Mouse (Mus musculus): ENCODE results near the gene Nmnat1.
"Not testable (repeated sequence)": the region's sequence is repeated elsewhere in the genome, so short reads cannot be mapped to it uniquely, and the experiment has no call there.

Nmnat1 gene

DNA sequence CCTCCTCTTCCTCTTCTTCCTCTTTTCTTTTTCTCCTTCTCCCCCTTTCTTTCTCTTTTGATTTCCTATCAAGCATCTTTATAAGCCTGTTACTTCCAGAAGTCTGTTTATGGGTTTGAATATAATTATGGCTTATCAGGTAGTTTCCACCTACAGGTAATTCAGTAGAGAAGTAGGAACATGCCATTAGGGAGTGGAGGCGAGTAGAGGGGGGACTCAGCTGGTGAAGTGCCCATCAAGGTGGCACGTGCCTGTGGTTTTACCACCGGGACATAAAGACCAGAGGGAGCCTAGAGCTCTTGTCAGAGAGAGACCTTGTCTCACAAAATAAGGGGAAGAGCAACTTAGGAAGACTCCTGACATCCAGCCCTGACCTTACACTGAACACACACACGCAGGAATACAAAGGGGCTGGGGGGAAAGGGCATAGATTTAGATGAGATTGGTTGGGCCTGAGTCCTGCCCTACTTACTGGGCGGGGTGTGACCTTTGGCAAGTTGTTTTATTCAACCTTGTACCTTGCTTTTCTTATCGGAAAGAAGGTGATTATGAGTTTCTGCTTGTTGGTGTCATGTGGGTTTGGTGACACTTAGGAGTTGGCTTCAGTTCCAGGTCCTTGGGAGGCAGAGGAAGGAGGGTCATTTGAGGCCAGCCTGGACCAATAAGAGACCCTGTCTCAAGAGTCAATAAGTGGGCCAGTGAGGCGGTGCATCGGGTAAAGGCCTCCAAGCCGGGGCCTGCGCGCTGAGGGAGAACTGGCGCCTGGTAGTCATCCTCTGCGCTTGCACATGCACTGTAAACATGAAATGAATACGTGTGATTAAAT, 4.6 kb upstream of the Nmnat1 start:
- DNase-seq (ENCODE audit: low spot score) = no peak

DNA sequence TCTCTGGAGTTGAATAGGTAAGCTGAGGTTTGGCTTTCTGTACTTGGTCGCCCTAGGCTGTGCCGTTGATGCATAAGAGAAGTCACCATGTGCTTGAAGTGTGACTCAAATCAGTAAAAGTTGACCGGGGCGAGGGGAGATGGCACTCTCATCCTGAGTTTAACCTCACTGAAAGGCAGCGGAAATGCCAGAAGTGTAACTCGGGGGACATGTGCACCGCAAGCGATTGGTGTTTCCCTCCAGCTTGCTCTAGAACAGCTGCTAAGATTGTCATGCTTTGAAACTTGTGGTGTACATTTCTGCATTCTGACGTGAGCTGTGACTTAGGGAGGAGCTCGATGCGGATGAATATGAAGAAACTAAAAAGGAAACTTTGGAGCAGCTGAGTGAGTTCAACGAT, 2.7 kb upstream of the Nmnat1 start:
- DNase-seq (ENCODE audit: low spot score) = no peak

DNA sequence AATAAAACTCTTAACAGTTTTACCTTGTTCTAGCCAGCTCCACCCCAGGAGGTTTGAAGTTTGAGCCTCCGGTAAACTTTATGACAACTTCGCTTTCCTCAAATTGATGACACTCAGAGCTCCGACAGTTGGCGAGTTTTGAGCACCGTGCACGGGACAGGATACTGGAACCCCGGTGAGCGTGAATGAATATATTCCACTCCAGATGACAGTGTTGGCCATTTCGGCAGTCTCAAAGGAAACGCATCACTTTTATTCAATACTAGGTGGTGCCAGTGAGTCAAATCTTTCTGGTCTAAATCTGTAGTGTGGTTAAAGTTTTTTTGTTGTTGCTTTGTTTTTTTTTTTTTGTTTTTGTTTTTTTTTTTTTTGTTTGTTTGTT, 814 bp upstream of the Nmnat1 start:
- no peak for DNase-seq (ENCODE audit: low spot score)

DNA sequence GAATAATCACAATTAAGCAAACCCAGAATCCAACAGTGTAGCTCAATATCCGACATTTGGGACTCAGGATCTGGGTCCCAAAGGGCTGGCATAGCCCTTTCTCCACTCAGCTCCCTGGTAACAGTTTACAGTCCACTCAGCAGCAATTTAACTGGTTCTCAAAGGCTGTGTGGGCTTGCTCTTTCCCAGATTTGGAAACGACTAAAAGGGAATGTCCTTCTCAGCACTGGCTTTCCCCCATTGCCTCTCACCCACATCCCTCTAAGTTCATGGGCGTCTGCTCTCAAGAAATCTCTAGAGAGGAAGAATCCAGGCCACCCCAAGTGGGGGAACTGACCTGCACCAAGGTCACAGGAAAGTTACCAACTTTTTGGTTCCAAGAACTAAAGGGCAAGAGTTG, 436 bp downstream of the Nmnat1 start:
- no peak for DNase-seq (ENCODE audit: low spot score)

DNA sequence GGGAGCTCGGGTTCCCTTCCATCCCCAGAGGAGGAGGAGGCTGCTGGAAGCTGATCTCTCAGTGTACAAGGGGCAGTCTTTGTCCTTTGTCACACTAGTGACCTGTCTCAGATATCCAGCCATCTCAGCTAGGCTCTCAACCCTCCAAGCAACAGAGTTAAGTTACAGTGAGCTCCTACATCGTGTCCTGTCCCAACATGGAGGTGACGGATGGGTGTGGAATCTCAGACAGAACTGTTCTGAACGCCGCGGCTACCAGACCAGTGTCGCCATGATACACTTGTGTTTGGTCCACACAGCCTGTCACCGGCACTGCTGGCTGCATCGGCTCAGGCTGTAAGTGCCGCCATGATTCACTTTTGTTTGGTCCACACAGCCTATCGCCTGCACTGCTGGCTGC, 7.9 kb downstream of the Nmnat1 start, which contains the start of gene Tmem274:
Gene Tmem274, plus strand, starts transcription at position 301 of the 400 bp plus-strand sequence.
- no peak for DNase-seq (ENCODE audit: low spot score)

DNA sequence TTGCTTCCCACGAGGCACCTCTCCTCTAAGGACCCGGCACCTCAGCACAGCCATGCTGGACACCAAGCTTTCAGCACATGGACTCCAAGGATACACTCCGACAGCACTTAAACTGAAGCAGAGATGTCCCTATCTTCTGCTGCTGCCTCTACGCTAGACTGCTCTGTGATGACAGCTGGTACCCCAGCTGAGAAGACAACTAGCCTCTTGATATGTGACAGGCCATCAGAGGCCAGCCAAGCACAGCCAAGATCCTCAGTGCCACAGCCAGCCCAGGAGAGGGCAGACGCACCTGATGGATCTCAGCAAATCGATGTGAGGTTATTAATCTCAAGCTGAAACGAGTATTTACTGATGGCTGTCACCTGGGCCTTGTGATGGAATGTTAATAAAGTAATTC, 9.9 kb downstream of the Nmnat1 start:
- no peak for DNase-seq (ENCODE audit: low spot score)

DNA sequence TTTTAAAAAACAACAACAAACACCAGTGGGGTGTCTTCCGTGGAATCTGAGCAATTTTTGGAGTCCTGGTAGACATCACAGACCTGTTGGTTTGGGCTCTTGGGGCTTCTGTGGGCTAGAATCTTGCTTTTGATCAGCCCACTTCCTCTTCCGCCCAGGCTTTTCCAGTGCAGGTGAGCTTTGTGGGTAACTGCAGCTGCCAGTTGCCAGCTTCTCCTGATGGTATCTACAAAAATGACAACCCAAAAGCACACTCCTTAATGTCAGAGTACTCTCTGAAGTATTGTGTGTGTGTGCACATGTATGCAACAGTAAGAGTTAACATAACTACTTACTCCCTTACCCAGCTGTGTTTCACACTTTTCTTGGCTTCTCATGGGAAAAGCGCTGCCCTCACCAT, 15.4 kb downstream of the Nmnat1 start:
- DNase-seq (ENCODE audit: low spot score) = no peak

DNA sequence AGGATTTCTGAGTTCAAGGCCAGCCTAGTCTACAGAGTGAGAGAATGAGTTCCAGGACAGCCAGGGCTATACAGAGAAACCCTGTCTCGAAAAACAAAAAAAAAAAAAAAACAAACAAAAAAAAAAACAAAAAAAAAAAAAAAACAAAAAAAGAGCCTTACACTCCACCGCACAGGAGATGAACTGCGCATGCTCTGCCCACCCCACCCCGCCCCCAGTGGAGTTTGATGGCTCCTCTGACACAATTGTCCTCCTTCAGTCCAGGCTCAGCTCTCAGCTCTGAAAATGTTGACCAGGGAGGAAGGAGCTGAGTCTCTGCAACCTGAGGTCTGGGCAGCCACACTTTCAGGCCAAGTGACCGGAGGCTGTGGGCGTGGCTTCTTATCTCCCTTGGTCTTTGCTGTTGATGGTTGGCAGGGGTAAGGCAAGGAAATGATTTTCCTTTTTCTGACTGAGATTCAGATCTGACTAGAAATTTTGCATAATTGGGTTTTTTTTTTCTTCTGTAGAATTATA, 21.5 kb downstream of the Nmnat1 start:
- no peak for DNase-seq (ENCODE audit: low spot score)

DNA sequence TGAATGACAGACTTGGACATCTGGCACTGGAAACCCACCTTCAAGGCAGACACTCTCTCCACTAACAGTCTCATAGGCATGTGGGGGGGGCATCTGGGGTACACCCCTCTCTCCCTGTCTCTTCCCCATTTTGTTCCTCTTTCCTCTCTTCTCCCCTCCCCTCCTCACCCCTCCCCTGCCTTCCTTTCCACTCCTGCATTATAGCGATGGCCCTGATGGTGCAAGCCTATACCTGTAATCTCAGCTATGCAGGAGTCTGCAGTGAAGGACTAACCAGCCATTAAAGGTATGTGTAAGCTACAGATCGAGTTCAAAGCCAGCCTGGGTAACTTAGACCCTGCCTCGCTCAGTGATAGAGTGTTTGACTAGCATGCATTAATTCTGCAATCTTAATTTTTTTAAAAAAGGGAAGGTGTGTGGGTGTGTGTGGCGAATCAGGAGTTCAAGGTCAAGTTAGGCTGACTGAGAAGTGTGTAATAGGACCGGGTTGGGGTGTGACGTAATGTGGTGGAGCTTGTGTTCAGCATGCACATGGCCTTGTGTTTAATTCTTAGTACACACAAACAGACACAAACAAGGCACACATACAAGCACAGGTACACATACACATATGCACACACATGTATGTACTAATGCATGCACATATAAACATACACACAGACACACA, 22.6 kb downstream of the Nmnat1 start:
- no peak for DNase-seq (ENCODE audit: low spot score)

DNA sequence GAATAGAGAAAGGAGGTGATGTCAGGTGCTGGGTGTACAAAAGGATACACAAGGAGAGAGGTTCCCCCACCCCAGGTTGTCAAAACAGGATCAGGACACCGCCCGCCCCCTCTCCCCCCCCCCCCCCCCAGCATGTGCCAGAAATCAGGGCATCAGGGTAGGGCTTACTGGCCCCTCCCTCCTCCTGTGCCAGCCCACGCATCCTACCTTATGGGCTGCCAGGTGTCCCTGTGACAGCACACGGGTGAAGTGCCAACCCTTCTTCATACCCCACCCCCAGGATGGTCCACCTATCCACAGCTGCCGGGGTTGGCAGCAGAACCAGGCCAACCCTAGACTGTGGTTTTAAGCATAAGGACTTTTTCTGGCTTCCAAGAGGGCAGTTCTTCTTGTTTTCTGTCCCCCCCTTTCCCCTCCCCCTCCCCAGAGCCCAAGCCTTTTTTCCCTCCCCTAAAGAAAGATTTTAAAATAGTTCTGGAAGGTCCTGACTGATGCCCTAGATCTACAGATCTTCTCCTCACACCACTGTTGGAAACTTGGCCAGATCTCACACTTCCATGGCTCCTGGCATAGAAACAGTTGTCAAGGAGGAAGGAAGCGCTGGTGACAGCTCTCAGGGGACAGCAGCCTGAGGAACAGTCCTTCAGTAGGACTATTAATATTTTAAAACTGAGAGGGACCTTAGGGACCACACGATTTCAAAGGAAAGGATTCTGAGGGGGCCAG, 23.3 kb downstream of the Nmnat1 start:
- no peak for DNase-seq (ENCODE audit: low spot score)

DNA sequence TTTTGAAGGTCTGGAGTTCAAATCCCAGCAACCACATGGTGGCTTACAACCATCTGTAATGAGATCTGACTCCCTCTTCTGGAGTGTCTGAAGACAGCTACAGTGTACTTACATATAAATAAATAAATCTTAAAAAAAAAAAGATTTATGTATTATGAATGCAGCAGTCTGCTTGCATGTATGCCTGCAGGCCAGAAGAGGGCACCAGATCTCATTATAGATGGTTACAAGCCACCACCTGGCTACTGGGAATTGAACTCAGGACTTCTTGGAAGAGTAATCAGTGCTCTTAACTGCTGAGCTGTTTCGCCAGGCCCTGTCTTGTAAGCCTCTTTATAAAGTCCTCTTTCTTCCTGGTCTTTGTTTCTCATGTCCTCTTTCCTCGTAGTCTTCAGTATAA, 24.5 kb downstream of the Nmnat1 start:
- DNase-seq (ENCODE audit: low spot score) = not testable (repeated sequence)

DNA sequence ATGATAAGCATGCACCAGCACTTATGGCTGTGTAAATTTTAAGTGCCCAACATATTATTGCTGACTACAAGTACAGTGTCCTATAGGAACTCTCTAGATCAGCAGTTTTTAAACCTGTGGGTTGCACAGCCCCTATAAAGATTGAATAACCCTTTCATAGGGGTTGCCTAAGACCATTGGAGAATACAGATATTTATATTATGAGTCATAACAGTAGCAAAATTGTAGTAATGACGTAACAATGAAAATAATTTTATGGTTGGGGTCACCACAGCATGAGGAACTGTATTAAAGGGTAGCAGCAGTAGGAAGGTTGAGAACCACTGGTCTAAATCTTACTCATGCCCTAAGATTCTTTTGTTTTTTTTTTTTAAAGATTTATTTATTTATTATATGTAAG, 25.6 kb downstream of the Nmnat1 start:
- no peak for DNase-seq (ENCODE audit: low spot score)

DNA sequence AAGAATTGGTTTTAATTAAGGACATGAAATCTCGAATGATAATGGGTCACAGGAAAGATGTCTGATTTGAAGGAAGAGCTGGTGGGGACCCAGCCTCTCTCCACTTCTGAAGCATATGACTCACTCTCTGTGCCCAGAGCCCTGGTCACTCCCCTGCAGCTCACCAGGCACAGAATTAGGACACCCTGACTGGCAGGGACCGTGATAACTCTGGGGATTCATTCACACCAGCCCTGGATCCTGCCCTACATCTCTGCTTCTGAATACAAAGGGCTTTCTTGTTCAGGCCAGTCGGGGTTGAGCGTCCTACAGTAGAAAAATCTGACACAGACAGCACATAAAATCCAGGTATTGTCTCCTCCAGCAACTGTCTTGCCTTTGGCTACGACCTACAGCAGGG, 26.5 kb downstream of the Nmnat1 start:
- no peak for DNase-seq (ENCODE audit: low spot score)

DNA sequence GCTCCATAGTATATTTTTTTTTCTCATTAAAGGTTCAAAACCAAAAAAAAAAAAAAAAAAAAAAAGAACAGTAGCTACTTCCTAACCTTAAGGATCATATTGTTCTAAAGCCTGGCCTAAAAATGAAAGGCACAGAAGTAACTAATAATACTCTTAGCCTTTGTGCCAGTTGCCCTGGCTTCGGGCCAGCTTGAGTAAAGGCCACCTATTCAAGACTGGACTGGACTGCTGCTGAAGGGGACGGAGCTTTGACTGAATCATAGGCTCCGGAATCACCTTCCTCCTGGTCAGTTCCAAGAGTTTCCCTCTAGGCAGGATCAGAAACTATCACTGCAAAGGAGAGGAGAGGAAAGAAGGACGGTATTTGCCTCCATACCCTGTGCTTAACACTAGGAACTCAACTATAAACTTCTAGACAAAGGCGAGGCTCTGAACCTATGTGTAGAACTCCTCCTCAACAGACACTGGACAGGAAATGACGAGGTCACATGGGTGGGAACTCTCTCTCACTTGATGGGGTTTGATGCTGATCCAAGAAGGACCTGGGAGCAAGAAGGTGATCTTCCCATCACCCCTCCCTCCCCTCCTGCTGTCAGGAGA, 27.1 kb downstream of the Nmnat1 start:
- no peak for DNase-seq (ENCODE audit: low spot score)

DNA sequence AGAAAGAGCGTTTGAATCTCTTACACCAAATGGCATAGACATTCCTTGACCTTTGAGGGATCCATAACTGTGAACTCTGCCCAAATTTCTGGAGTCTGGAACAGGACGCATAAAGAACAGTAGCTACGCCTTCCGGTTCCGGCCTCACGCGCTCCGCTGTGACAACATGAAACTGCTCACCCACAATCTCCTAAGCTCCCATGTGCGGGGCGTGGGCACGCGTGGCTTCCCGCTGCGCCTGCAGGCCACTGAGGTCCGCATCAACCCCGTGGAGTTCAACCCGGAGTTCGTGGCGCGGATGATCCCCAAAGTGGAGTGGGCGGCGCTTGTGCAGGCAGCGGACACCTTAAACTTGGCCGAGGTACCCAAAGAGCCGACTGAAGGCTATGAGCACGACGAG, 27.8 kb downstream of the Nmnat1 start:
- DNase-seq (ENCODE audit: low spot score) = not testable (repeated sequence)

DNA sequence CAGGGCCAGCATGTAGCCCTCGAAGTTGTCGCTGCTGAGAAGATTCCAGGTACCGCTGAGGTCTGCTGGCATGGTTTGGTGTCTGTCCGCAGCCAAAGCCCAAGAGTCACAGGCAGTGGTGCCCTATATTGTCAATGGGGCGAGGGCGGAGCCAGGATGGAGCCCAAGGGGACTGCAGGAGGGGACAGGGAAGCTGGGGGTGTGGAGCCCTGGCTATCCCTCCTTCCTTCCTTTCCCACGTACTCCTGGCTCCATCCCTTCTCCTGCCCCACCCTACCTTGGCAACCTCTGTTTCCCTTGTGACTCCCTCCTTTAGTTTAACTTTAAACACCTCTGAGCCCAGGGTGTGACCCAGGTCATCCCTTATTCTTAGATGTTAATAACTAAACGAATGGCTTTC, 30.1 kb downstream of the Nmnat1 start, which contains the start of gene Rbp7:
Gene Rbp7, minus strand, starts transcription at position 100 of the 400 bp plus-strand sequence.
- DNase-seq (ENCODE audit: low spot score) = no peak

DNA sequence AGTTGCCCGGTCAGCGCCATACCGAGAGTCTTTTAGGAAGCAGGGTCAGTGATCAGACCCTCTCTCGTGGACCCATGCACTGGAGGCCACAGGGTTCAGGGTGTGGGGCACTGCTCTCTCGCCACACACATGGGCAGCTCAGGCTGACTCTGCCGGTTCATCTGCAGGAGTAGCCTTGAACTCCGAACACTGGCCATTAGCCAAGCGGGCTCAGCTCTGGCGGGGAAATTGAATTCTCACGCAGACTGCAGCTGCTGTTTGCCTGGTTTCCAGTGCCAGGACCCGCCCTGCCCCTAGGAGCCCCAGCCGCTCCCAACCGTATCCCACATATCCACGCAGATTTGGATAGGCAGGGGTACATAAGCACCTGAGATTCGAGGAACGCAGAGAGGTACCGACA, 30.7 kb downstream of the Nmnat1 start:
- DNase-seq (ENCODE audit: low spot score) = no peak

DNA sequence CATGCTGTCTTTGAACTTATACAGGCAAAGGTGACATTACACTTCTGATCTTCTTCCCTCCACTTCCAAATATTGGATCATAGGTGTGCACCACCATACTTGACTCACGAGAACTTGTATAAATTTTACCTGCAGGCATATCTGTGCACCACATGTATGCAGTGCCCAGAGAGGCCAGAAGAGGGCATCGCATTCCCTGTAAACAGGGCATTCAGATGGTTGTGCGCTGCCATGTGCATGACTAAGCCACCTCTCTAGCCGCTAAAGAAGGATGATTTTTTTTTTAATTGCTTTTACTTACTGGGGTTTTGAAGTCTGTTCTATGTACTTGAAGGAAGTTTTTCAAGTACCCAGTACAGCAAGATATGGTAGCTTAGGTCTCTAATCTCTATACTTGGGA, 31.3 kb downstream of the Nmnat1 start:
- DNase-seq (ENCODE audit: low spot score) = no peak

DNA sequence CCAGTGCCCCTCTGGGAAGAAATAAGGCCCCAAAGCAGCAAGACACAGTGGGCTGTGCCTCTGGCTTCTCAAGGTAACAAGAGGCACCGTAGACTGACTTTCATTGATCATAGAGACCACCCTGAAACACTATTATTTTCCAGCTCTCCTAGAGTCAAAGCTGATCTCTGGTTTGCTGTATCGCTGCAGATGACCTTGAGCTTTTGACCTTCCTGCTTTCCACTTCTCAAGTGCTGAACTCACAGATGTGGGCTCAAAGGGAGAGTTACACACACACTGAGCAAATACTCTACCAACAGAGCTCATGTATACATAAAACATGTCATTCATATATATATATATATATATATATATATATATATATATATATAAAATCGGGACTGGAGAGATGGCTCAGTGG, 34.4 kb downstream of the Nmnat1 start:
- DNase-seq (ENCODE audit: low spot score) = no peak

DNA sequence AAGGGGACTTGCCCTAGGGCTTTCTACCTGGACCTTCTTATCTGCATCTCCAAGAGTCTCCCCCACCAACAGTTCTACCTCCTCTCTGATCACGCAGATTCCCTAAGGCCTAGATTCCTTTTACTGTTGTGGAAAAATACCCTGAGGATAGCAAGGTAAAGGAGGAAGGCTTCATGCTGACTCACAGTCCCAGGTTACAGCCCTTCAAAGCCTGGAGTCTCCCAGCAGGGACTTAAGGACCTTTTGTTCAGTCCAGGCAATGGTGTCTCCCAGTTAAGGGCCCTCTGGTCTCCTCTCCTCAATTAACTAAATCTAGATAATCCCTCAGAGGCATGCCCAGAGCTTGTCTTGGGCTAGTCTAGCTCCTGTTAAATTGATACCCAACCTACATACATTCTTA, 38.7 kb downstream of the Nmnat1 start:
- no peak for DNase-seq (ENCODE audit: low spot score)

DNA sequence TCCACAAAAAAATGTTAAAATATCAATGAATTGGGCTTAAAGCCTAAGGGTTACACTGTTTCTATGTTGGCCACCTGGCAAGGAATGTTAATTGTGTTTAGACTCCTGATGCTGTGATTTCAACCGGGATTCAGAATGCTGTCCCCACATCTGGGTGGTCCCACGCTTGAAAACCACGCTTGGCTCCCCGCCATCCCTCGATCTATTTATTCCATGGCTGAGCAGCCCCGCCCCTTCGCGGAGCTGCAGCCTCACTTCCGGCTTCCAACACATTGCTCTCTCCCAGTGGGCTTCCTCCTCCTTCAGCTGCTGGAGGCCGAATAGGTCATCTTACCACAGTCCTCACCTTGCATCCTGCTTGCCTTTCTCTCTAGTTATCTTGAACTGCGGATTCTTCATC, 39.1 kb downstream of the Nmnat1 start:
- DNase-seq (ENCODE audit: low spot score) = peak; percentile 41

DNA sequence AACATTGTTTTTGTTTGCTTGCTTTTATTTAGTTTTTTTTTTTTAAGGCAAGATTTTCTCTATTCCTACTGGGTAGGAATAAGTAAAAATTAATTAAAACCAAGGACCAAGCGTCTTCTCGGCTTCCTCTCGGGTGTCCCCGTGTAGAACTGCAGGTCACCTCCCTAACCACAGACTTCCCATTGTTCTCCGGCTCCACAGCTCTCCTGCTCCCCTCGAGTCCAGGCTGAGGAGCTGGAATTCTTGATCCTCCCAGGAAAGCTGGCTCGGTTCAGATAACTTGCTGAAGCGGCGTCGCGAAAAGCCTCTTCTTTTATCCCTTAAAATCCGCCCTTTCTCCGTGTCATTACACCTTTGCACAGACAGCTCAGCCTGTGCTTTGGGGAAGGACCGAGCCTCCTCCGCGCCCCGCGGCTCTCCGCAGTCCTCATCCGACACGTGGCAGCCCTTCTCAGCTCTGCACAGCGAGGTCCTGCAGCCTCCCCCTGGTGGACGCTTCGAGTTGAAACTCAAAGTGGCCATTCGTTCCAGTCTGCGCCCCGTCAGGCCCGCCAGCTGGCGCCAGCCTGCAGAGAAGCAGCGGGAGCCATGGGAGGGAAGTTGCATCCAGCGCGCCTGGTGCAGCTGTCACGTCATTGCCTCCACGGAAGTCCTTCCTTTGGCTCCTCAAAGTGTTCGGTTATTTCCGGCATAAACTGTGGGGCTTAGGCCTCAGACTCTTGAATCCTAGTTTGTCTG, 39.9 kb downstream of the Nmnat1 start:
- DNase-seq (ENCODE audit: low spot score) = peak; percentile 85

Data from layer of hippocampus, adult 11-12 months (tissue).